Mouse (Mus musculus): Measurements from ENCODE around the gene Dnase2a.

Gene Dnase2a

GRCm38 (mm10) chr8:84908421-84909161, at the start of gene Dnase2a:
TSS of gene Dnase2a (plus strand) at chr8:84908560.
- peak; percentile 87 to 97 for DNase-seq (ENCODE audit: low spot score in 2 of 2)

- peak; percentile 69 to 86 for DNase-seq (ENCODE audit: low spot score in 2 of 2)
These were observed 36.7 kb upstream of the Dnase2a start, which contains the start of gene Syce2 for GRCm38 (mm10) chr8:84871376-84872308. TSS of gene Syce2 (plus strand) at chr8:84872111.

DNA sequence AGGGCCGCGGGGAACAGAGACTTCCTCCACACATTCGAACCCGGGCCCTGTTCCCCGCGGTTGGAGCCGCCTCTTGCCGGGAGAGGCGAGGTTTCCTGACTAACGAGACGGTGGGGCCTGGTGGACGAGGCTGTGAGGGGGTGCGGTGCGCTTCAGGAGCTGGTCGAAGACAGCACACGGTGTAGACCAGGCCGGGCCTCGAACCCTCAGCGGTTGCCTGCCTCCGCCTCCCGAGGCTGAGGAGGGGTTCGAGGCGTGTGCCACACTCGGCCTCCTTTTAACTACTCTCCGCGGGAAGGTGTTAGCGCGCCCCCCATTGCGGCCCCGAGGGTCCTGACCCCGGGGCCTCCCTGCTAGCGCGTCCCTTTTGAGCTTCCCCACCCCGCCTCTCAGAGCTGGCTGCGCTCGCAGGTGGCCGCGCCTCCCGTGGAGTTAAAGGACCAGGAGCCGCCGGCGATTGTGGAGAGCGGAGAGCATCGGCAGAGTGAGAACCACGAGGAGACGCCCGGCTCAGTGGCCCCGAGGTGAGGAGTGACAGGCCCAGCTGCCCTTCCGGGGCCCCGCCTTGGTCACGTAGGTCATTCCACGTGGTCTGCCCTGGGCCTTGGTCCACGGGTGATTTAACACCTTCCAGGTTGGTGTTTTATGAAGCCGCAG, 35.9 kb upstream of the Dnase2a start:
- DNase-seq (ENCODE audit: low spot score in 2 of 2): peak; percentile 49 to 61

GRCm38 (mm10) chr8:84873016-84873415, 35.3 kb upstream of the Dnase2a start:
- DNase-seq (ENCODE audit: low spot score in 2 of 2): no peak

- DNase-seq (ENCODE audit: low spot score in 2 of 2): no peak
These were observed 34.0 kb upstream of the Dnase2a start for GRCm38 (mm10) chr8:84874339-84874738.

- DNase-seq (ENCODE audit: low spot score in 2 of 2): no peak
These were observed 30.9 kb upstream of the Dnase2a start for GRCm38 (mm10) chr8:84877297-84878035.

DNA sequence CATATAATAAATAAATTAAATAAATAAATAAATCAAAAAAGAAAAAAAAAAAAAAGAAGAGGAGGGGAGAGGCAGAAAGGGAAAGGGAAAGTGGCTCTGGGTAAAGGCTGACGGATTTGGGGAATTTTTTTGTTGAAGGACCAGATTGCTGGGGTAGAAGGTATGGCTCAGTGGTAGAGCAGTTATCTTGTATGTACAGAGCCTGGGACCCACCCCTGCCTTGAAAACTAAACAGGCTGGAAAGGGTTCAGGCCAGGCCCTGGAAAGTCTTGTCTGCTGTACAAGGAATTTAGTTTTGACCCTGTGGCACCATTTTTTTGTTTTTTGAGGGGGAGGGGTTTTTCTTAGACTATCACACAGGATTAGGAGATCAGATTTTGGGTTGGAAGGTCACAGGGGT, 29.4 kb upstream of the Dnase2a start:
- DNase-seq (ENCODE audit: low spot score in 2 of 2): no peak

GRCm38 (mm10) chr8:84884728-84885127, 23.6 kb upstream of the Dnase2a start:
- no peak for DNase-seq (ENCODE audit: low spot score in 2 of 2)

- no peak for DNase-seq (ENCODE audit: low spot score in 2 of 2)
These were observed 20.1 kb upstream of the Dnase2a start for GRCm38 (mm10) chr8:84888280-84888679.

- DNase-seq (ENCODE audit: low spot score in 2 of 2): no peak
These were observed 19.2 kb upstream of the Dnase2a start for GRCm38 (mm10) chr8:84889141-84889540.

- no peak for DNase-seq (ENCODE audit: low spot score in 2 of 2)
These were observed 15.2 kb upstream of the Dnase2a start for GRCm38 (mm10) chr8:84892993-84893708.

DNA sequence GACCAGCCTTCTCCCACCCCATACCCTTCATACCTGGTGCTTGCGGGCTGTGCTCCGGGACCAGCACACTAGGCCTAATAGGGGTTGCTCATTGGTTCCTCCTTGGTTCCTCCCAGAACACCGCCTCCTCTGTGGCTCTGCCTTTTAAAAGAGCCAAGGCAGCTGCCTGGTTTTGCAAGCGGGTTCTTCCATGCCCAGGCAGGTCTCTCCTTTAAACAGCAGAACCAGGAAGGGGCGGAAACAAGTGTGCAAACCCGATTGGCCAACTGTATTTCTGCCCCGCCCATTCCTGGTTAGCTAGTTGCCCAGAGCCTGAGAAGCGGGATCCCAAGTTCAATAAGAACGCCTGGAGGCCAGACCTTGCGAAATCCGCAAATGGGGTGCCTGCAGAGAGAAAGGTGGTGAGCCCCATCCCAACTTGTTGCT, 14.6 kb upstream of the Dnase2a start, which contains the start of gene Gcdh:
Gene Gcdh (minus strand): TSS at position 213 of the 426 bp plus-strand sequence.
- peak; percentile 75 to 83 for DNase-seq (ENCODE audit: low spot score in 2 of 2)

GRCm38 (mm10) chr8:84895963-84896362, 12.4 kb upstream of the Dnase2a start:
- DNase-seq (ENCODE audit: low spot score in 2 of 2): no peak

- no peak for DNase-seq (ENCODE audit: low spot score in 2 of 2)
These were observed 7.3 kb upstream of the Dnase2a start for GRCm38 (mm10) chr8:84901071-84901470.

- no peak for DNase-seq (ENCODE audit: low spot score in 2 of 2)
These were observed 6.6 kb upstream of the Dnase2a start, which contains the start of gene Klf1 for GRCm38 (mm10) chr8:84901752-84902151. TSS of gene Klf1 (plus strand) at chr8:84901928.

DNA sequence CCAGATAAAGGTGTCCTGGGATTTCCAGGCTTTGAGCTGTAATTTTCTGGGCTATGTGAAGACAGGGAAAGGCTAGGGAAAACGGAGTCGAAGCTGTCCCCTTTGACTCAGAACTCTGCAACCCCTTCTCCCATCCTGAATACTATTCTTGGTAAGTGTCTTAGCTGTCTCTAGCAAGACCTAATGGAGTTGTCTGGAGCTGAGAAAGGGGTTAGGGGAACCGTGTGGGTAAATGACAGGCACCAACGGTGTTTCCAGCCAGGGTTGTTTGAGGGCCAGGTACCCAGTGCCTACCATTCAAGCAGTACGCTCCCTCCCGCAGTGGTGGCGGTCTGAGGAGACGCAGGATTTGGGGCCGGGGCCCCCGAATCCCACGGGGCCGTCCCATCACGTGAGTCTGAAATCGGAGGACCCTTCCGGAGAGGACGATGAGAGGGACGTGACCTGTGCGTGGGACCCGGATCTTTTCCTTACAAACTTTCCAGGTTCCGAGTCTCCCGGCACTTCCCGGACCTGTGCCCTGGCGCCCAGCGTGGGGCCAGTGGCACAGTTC, 5.9 kb upstream of the Dnase2a start:
- no peak for DNase-seq (ENCODE audit: low spot score in 2 of 2)

DNA sequence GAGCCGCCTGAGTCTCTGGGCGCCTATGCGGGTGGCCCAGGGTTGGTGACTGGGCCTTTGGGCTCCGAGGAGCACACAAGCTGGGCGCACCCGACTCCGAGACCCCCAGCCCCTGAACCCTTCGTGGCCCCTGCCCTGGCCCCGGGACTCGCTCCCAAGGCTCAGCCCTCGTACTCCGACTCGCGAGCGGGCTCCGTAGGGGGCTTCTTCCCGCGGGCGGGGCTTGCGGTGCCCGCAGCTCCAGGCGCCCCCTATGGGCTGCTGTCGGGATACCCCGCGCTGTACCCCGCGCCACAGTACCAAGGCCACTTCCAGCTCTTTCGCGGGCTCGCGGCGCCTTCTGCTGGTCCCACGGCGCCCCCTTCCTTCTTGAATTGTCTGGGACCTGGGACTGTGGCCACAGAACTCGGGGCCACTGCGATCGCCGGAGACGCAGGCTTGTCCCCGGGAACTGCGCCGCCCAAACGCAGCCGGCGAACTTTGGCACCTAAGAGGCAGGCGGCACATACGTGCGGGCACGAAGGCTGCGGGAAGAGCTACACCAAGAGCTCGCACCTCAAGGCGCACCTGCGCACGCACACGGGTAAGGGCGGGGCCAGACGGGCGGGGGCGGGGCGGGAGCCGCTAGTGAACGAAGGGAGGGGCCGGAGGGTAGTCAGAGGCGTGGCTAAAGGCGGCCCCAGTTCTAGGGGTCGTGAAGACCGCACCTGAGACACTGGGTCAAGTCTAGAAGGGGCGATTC, 5.3 kb upstream of the Dnase2a start:
- peak; percentile 81 to 91 for DNase-seq (ENCODE audit: low spot score in 2 of 2)

DNA sequence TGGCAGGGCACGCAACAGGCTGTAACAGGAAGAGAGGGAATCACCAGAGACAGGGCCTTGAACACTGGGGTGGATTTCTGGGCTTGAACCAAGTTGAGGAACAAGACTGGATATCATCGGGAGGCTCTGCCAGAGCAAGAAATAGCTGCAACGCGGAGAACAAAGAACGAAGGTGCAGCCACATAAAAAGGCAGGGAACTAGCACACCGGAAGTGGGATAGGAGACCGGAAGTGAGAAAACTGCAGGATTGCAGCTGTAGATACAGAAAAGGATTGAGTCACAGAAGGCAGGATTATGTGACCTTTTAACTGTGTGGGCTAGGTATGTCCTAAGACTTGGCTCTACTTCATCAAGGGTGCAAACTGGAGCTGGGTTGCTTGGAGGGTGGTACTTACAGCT, 4.0 kb upstream of the Dnase2a start:
- DNase-seq (ENCODE audit: low spot score in 2 of 2): no peak

DNA sequence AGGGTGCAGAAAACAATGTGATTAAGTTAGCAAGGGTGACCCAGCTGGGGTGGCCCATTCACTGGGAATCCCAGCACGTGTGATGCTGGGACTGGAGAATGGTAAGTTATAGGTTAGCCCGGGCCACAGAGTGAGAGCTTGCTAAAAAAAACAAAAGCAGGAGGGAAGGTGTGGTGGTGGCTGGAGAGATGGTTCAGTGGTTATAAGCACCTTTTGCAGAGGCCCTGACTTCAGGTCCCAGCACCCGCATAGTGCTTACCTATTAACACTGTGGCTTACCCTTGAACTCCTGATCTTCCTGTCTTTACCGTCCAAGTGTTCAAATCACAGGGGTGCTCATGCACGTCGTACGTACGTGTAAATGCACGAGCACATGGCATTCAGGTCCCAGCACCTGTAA, 1.3 kb upstream of the Dnase2a start:
- DNase-seq (ENCODE audit: low spot score in 2 of 2): no peak

DNA sequence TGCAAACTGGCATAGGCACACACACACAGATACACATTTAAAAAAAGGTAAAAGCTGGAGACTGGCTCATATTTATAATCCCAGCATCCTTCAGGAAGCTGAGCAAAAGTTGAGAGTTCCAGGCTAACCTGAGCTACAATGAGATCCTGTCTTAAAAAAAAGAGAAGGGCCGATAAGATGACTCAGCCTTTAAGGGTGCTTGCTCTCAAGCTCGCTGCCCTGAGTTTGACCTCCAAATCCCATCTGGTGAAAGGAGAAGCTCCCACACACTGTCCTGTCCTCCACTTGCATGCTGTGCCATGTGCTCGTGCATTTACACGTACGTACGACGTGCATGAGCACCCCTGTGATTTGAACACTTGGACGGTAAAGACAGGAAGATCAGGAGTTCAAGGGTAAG, 867 bp upstream of the Dnase2a start:
- DNase-seq (ENCODE audit: low spot score in 2 of 2): no peak
